ENCODE assay signal across 33 mouse cellular contexts in genomic region chr11:35398353-35398752, GRCm38 (mm10).
"Had no signal": no experiment of that assay in that cellular context is flagged by ENCODE, and none has a peak within 500 bp of the region (broad histone marks: within the 10 kb centered on the region; RNA-seq: fewer than 3 reads in every experiment).

No protein-coding gene starts in this region.

- H3K27ac ChIP-seq: heart, embryonic 10.5 days; heart, embryonic 13.5 days; heart, embryonic 15.5 days; hindbrain, embryonic 10.5 days; hindbrain, embryonic 12.5 days; hindbrain, embryonic 13.5 days; hindbrain, embryonic 14.5 days; hindbrain, embryonic 15.5 days; hindbrain, postnatal 0 days; intestine, embryonic 15.5 days; kidney, embryonic 15.5 days; kidney, postnatal 0 days; left cerebral cortex, adult 2 months had no signal

- H3K4me3 ChIP-seq: heart, embryonic 10.5 days; heart, embryonic 12.5 days; heart, embryonic 13.5 days; heart, embryonic 15.5 days; hindbrain, embryonic 10.5 days; hindbrain, embryonic 12.5 days; hindbrain, embryonic 13.5 days; hindbrain, embryonic 15.5 days; intestine, embryonic 15.5 days; kidney, embryonic 15.5 days; left cerebral cortex, adult 2 months had no signal

- ATAC-seq: hindbrain, embryonic 16.5 days; hindbrain, postnatal 0 days; inflammation-experienced regulatory T-cells, adult 6 months; intestine, embryonic 15.5 days; intestine, embryonic 16.5 days; intestine, postnatal 0 days had no signal

- DNase-seq: heart, postnatal 10 days; heart, postnatal 14 days; heart, postnatal 36 days; heart, postnatal 4 days; kidney, adult 11 months; kidney, adult 18-20 months; kidney, adult 2 months; kidney, adult 8-10 months; kidney, adult 9 months; kidney, postnatal 10 days; kidney, postnatal 14 days; kidney, postnatal 25 days; kidney, postnatal 36 days; kidney, postnatal 4 days; layer of hippocampus, postnatal 36 days had no signal
